Mouse (Mus musculus): ENCODE measurements at regions not wholly inside any gene's neighbourhood (a gene's known extent, or its start where the extent isn't known, plus 50 kb on each side); places are given as distances from the start of the nearest gene placed in this dataset.

DNA sequence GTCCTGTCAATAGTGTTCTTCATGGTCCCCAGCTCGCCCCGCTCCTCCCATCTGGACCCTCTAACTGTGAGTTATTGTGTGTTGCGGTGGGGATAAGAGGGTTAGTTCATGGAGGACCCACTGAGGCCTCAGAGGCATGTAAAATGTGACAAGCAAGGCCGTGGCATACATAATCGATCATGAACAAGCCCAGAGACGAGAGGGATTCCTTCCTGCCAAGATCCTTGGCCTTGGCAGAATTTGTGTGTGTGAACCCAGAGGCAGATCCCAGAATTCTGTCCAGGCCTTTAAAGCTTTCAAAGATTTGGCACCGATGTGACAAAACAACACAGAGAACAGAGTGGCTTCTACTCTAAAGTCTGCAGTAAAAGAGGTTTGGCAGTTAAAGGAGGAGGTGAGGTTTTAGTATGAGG lies 146.4 kb upstream of the Spdye4c start:
- DNase-seq: no peak

DNA sequence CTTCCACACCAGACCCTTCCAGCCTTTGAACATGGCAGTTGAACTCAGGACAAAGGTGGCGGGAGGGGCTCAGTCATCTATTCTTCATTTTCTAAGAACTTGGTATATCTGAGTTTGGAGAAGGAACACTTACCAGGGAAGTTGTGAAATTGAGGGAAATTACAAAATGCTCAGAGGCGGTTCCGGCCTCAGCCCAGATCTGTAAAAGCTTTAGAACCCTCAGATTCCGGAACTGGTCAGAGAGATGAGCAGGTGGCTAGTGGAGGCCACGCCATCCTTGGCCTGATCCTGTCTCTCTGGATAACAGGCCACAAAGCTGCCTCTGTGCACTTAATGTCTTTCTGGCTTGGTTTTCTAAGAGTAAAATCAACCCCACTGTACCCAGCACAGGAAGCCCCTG lies 145.6 kb upstream of the Spdye4c start:
- no peak for DNase-seq

DNA sequence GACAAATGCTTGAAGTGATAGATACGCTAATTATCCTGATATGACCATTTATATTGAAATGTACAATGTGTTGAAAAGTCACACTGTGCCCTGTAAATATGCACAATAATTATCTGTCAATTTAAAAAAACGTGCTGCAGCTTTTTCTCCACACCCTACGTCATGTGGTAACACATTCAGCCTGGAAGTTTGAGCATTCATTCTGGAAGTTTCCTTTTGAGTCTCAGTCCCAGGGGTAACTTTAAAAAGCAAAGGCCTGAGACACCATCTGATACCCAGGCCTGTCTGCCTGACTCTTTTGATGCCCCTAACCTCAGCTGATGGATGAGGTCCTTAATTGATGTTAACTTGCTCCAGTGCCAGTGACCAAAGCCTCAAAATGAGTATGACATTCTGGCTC lies 141.7 kb upstream of the Spdye4c start:
- no peak for DNase-seq

DNA sequence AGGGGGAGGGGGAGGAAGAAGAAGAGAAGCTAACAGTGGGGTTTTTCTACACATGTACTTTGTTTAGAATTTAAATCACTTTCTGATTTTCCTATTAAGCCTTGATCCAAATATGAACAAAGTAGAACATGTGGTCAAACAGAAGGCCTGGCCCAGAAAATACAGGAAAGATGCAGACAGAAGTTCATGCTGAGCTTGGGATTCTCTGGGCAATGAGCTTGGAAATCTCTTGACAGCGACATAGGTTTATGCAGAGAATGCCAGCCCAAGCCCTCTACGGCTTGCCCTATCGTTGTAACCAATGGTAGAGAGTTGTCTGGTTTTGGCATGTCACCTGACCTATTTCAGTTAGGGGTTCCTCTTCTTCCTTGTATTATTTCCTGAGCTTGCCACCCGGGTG lies 141.0 kb upstream of the Spdye4c start:
- DNase-seq: no peak

DNA sequence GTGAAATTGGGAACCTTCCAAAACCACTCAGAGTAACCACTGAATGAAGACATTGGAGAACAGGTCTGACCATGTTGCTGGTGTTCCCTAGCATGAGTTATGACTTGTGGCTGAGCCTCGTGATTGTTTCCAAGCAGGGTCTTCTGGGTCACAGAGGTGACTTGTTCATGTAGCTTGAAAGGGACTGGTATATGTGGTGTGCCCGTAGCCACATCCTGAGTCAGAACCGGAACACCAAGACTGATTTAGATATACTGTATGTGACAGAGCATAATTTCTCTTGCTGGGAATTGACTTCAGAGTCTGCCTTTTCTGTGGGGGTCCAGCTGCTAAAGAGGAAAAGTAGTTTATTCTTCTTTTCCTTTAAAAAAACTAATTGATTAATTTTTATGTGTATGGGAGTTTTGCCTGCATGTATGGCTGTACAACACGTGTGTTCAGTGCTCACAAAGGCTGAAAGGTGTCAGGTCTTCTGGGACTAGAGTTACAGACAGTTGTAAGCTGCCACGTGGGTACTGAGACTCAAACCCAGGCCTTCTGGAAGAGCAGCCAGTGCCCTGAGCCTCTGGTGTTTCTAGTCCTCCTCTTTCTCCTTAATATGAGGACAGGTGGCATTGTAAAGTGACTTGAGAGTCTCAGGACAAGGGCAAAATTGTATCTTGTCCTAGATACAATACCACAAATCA lies 139.3 kb upstream of the Spdye4c start:
- DNase-seq: no peak

DNA sequence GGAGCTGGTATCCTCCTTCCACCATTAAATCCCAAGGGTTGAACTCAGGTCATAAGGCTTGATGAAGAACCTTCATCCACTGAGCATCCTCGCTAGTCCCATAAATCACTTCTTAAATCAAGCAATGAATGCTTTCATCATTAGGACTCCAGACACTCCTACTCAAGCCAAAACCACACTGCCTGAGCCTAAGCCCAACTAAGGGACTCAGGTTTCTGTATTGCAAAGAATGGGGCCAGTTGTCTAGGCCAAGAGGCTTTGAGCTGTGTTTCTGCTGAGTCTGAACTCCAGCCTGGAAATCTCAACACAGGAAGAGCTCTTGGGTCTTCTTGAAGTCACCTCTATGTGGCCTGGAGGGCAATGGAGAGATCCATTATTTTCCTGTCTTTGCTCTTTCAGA lies 138.4 kb upstream of the Spdye4c start:
- no peak for DNase-seq

DNA sequence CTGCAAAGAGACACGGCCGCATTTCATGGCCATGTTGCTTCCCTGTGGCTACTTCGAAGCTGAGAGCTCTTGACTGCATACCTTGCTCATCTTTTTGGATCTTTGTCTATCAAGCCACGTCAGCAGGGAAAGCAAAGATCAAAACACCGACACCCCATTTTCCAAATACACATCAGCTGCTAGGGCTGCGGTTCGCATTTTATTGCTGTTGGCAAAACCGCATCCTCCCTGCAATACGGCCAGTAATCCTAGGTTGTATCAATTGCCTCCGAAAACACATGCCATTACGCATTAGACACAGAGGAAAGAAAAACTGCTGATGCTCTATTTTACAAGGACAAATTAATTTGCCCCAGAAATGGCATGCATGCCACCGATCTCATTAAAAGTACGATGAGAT lies 136.5 kb upstream of the Spdye4c start:
- DNase-seq: no peak

DNA sequence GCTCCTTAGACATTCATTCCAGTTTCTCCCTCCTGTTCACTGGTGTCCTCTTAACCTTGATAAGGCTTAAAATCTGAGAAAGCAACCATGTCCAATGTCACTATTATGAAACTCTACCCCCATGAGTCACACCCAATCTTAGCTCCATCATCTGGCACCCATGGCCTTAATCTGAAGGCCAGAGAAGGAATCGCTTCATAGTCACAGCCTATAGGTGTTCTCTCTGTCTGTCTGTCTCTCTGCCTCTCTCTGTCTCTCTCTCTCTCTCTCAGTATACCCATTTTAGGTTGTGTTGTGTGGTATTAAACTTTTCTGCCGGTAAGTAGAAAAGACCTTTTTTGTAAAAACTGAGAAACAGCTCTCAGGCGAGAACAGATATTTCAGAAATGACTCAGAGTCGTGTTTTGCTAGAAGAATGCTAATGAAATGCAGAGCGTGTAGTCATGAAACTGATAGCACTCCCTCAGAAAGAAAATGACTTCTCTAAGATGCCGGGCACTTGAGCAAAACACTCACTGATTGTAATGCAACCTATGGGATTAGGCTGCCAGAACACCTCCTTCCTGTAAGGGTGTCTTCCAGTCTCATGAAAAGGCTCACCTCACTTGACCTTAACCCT lies 133.3 kb upstream of the Spdye4c start:
- DNase-seq: no peak

DNA sequence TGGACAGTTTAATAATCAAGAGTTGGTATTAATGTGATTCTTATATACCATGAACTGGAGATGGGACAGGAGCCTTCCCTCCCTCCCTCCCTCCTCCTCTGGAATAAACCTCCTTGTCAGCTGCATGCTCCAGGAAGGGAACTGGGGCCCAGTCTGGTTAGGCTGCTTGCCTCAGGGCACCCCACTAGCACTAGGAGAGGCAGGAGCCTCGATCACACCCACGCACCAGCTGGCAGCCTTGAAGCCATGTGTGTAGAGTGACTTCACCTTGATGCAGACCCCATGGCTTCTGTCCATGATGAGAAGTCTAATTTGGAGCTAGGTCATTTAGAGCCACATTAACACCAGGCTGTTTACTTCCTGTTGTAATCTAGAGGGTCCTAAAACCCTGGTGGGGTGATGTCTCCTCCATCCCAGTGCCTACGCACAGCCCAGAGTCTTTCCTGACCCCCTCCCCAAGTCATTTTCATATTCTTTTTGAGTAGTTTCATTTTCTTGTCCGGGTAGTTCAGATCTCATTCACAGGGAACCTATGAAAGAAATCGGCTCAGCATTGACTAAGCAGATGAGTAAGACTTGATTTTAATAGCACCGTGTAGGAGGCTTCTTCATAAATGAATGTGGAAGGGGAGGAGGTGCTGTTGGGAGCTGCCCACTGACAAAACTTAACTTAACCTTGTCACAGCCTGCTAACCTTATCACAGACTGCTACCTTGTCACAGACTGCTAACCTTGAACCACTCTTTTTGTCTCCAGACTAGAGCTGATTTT lies 125.6 kb upstream of the Spdye4c start:
- DNase-seq: no peak

DNA sequence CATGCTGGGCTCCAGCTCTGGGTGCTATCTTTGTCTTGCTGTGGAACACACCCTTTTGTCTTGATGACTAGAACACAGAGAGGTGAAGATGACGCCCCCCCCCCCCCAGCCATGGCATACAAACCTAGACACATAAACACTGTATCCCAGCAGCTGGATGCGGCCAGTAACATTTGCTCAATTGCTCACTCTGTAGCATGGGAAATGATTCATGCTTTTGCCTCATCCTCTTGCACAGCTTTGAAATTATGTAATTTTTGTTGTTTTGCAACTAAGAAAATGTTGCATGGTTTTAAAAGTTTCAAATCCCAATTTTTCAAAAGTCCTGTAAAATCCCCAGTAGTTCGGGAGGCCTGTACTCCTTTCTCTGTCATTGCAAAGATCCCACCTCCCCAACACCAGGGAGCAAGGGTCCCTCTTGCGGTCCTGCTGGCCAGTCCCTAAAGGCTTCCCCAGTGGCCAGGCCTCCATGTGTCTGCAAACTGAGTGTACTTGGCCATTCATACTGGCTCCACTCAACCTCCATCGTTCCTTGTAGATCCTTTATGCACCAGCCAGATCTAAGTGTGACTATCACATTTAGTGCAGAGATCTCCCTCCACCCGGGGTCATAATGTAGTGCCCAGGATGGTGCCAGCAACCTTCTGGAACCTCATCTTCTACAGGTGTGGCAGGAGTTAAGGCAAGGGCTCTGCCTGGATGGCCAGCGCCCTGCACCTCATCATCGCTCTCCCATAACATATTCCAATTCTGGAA lies 123.3 kb upstream of the Spdye4c start:
- DNase-seq: no peak

DNA sequence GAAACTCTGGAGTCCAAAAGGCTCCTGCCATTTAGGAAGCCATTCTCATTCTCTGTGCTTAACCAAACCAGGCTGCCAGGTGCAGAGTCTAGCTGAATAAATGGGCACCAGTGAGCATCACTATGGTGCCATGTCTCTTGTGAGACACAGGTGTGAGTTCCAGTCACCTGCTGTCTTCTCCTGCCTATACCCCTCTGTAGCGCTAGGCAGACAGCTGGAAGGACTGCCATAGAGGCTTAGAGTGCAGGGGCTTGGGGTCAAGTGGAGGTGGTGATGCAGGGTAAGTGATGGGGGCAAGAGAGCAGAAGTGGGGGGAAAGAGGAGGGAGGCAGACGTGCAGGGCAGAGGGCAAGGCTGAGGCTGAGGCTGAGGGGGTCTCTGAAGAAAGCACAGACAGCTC lies 122.7 kb upstream of the Spdye4c start:
- no peak for DNase-seq

DNA sequence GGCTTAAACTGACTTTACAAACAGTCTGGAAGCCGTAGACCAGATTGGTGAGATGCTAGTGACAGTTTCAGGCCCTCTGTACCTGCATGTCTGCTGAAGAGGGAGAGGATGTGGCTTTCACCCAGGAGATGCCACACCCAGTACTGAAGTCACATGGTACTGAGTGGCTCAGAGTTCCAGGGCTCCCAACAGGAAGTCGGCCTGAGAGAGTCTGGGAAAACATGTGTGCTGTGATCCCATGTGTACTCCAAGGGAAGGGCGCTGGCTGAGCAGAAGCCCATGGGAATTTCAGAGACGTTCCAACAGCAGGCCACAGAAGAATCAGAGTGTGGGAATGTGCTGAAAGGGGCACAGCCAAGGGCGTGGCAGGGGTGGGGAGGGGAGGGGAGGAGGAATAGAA lies 120.7 kb upstream of the Spdye4c start:
- no peak for DNase-seq

DNA sequence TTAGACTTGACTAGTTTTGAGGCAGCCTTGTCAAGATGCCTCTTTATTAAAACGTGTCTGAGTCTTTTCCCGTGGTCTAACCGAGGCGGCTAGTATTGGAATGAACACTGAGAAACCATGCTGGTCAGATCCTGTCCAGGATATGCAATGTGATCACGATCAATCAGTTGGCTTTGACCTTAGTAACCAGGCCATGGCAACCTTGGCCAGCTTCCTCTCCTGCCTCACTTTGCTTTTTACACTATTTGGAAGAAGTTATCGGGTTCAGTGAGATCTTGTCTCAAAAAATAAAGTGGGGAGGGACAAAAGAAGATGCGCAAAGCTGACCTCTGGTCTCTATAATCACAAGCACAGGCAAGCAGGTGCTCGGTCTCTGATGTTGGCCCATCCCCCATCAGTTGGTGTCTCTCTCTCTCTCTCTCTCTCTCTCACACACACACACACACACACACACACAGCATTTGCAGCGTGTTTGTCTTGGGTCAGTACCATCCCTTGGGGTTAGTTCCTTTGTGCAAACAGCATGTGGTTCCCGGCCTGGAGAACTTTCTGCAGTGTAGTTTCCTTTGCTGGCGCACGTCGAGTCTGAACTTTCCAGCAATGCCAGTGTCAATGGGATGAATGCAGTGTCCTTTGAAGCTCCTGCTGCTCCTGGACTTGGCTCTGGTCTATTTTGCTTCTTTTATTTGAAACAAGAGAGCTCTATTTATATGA lies 117.6 kb upstream of the Spdye4c start:
- no peak for DNase-seq

DNA sequence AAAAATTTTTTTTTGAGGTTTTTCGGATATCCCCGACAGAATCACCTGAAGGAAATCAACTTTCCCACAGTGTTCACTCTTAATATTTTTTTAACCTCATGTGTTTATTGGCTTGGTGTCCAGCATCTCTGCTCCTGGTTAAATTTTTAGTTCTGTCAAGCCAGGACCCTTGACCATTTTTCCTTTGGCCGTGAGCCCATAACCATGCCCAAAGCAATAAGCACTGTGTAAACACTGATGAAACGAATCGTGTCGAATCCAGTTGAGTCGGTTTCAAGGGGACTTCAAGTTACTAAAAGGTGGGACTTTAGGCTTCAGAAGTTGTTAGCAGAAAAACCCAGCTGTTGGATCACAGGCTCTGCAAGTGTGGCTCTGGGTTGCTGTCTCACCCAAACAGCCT lies 117.0 kb upstream of the Spdye4c start:
- no peak for DNase-seq

DNA sequence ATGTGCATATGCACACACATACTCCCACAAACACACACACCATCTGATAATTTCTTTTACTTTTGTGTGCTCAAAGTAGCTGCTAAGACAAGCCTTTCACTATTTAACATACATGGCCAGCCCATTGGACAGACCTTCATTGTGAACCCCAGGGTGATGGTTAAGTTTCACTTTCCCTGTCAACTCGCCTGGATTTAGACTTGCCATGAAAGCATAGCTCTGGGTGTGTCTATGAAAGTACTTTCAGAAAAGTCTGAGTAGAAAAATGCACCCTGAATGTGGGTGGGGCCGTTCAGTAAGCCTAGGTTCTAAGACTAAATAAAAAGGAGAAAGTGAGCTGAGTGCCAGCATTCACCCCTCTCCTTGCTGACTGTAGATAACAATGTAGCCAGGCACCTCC lies 113.8 kb upstream of the Spdye4c start:
- no peak for DNase-seq

DNA sequence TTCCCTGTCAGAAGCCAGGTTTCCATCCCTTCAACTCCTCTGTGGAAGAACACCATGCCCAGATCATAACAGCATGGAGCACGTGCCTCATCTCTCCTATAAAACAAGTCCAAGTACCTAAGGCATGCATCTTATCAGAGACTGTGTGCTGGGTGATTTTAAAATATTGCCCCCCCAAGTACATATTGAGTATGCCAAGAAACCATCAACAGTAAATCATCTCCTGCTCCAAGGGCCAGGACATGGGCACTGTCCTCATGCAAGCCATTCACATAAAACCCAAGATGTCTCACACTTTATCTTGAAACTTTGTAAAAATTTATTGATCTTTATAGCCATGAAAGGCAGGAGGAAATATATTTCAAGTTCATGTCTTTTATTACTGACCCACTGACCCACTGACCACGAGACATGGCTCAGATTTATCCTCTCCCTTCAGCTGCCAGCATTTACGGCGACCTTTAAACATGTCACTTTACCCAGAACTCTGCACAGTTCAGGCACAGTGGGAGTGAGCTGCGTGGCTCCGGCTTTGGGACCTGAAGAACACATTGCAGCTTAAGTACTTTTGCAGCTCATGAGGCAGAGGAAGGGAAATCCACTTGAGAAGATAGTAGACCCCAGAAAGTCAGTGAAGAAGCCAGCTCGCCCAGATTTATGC lies 99.7 kb upstream of the Spdye4c start:
- DNase-seq: no peak

DNA sequence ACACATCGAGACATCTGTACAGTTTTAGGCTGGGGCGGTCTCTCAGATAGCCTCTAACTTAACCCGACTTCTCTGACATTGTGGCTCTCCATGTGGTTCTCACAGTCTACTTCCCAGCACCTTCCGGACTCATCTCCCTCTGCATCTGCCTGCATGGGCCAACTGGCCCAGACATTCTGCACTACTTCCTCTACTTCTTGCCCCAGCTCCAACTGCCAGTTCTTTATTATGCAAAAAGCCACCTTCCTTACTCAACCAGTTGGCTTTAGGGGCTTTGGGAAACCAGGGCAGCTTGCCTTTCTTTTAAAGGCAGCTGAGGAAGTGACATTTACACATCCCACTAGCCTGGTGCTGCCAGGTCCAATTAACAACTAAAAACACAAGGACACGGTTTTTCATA lies 97.1 kb upstream of the Spdye4c start:
- DNase-seq: no peak

DNA sequence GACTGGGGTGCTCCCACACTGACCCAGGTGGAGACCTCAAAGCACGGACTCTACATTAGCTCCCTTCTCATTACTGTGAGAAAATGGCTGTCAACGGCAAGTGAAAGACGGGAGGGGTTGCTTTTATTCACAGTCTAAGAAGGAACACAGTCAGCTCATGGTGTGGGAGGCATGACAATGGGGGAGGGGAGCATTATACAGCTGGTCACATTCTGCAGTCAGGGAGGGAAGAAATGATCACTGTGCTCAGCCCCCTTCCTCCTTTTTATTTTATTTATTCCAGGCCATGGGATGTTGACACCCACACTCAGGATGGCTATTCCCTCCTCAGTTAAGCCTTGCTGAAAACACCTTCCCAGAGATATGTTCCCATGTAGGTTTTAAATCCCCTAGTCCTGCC lies 93.1 kb upstream of the Spdye4c start:
- no peak for DNase-seq

DNA sequence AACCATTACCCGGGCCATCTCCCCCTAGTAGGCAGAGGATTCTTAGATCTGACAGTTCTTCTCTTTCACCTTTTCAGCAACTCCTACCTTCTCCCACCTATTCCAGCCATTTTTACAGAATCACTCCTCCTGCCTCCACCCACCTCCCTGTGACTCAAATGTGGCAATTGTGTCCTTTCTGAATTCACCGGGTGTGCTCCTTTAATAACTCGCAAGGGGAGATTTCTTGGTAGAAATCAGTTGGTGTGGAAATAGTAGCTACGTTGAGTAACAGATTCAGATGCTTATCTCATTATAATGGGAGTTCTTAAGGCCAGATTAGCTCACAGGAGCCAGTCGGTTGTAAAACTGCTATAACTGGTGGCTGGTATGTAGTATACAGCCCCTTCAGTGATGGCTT lies 92.4 kb upstream of the Spdye4c start:
- DNase-seq: no peak

DNA sequence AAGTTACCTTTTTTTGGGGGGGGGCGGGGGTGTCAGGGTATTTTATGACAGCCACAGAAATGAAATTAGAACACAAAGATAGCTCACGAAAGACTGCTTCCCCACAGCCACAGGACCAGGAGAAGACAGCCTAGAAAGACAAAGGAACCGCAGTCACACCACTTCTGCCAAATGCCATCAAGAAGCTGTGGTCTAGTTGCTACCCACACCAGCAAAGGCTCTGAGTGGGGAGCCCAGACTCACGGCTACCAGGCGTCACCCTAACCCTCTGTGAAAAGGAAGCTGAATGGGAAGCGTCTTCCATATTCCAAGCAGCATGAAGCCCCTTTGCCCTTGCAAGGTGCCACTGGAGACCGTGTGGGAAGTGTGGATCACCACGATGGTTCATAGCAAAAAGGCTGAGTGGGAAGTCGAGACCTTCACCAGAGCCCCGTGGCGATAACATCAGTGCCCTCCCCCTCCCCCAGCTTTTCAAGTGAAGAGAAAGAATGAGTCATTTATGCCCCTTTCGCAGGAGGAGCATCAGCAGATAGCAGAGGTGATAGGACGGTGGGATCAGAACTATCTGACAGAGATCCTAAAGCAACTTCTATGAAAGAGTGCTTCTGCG lies 91.3 kb upstream of the Spdye4c start:
- DNase-seq: no peak

DNA sequence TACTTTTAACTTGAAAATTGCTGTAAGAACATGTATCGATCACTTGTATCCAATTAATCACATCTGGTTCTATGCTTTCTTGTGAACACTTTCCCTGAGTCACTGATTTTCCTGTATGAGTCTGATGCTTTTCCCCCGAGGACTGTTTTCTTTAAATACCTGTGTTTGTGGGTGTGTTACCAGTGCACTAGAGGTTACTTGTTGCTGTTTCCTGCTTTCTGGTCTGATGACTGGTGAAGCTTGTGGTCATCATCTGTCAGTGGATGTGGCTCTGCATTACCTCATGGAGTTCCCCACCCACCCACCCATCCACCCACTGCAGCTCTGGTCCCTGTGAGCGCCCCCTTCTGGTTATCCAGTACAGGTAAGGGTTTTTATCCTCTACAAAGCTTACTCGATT lies 88.3 kb upstream of the Spdye4c start:
- DNase-seq: no peak
